In the genomic region with DNA sequence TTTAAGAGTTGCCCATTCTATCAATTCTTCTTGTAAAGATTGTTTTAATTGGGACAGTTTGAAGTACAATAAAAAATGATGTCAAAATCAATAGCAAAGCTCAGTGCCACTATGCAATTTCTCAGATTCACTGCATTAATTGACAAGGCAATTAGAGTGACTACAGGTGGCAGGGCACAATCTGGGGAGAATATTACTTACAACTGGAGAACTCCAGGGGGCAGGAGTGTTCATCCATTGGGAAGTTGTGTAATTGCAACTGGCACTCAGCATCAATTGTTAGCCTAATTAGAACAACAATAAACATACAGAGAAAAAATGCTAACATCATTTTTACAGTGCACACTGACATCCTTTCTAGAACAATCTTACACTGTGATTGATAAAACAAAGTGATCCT, we compare ENCODE assay signal across 20 mouse cellular contexts. TPM values are rescaled to one million over a fixed set of nuclear protein-coding genes. Genes with fewer than 3 reads are reported as not detected.
DNase-seq lines count a peak whose midpoint lies in the region; ATAC-seq and TF ChIP-seq lines count a peak whose summit lies in the region.
"Had no signal": no experiment of that assay in that cellular context is flagged by ENCODE, and none has a peak within 500 bp of the region (broad histone marks: within the 10 kb centered on the region; RNA-seq: fewer than 3 reads in every experiment).

No protein-coding gene starts in this region.

- TF ChIP-seq CTCF in left cerebral cortex, adult 2 months (IDR thresholded peaks at IDR 0.05): peak; percentile 31; the same call in 1 of the 2 replicates
- no peak for TF ChIP-seq CTCF in liver, postnatal 0 days (IDR thresholded peaks at IDR 0.05; ENCODE audit: low read depth)

- no peak overlapping the region for H3K27ac ChIP-seq in forebrain, embryonic 12.5 days
- no peak overlapping the region for H3K27ac ChIP-seq in forebrain, embryonic 16.5 days (ENCODE audit: low read length)
- no peak overlapping the region for H3K27ac ChIP-seq in left cerebral cortex, adult 2 months
- H3K27ac ChIP-seq in liver, postnatal 0 days (ENCODE audit: low read depth): no peak overlapping the region
- H3K27ac ChIP-seq: embryonic facial prominence, embryonic 15.5 days; limb, embryonic 15.5 days; midbrain, embryonic 12.5 days had no signal

- H3K4me2 ChIP-seq in forebrain, embryonic 12.5 days: no peak overlapping the region
- no peak overlapping the region for H3K4me2 ChIP-seq in forebrain, embryonic 16.5 days (ENCODE audit: low read length)
- H3K4me2 ChIP-seq in liver, postnatal 0 days (ENCODE audit: low read depth, low read length): no peak overlapping the region
- H3K4me2 ChIP-seq: embryonic facial prominence, embryonic 15.5 days; heart, embryonic 12.5 days; limb, embryonic 15.5 days; midbrain, embryonic 12.5 days had no signal

- intact Hi-C loops in left cerebral cortex, adult 2 months (cut with DNase I): loop anchor here (10.0 kb wide), 2 partner anchors 456 to 1184 kb away; no protein-coding TSS in a partner anchor

- no peak for DNase-seq in left cerebral cortex, adult 2 months (ENCODE audit: extremely low spot score in 1 of 2, low spot score in 2 of 2)
- no peak for DNase-seq in left cerebral cortex, adult 18-20 months (ENCODE audit: low spot score in 2 of 2)
- DNase-seq in WW6 (ENCODE audit: low read depth, low spot score): peak; percentile 4
- DNase-seq in retina, postnatal 1 day: peak; percentile 22
- DNase-seq in liver, postnatal 0 days: no peak
- DNase-seq: adrenal gland, postnatal 25 days; heart, postnatal 36 days; kidney, adult 2 months; kidney, postnatal 25 days; lung, adult 18-20 months; lung, postnatal 4 days; thymus, postnatal 36 days had no signal

- H3K4me1 ChIP-seq in forebrain, embryonic 12.5 days: no peaks in the 10 kb centered on the region
- no peaks in the 10 kb centered on the region for H3K4me1 ChIP-seq in forebrain, embryonic 16.5 days (replicated peaks; ENCODE audit: control insufficient read depth, insufficient read depth, low read length)
- no peaks in the 10 kb centered on the region for H3K4me1 ChIP-seq in liver, postnatal 0 days (ENCODE audit: insufficient read depth)
- H3K4me1 ChIP-seq: embryonic facial prominence, embryonic 15.5 days; heart, embryonic 12.5 days; limb, embryonic 15.5 days; midbrain, embryonic 12.5 days had no signal

- H3K36me3 ChIP-seq in forebrain, embryonic 12.5 days (replicated peaks): no peaks in the 10 kb centered on the region
- H3K36me3 ChIP-seq in forebrain, embryonic 16.5 days (ENCODE audit: control insufficient read depth, insufficient read depth): no peaks in the 10 kb centered on the region; the same call in 1 of the 2 replicates
- H3K36me3 ChIP-seq in liver, postnatal 0 days (replicated peaks; ENCODE audit: insufficient read depth, low read length): no peaks in the 10 kb centered on the region
- H3K36me3 ChIP-seq: embryonic facial prominence, embryonic 15.5 days; heart, embryonic 12.5 days; limb, embryonic 15.5 days; midbrain, embryonic 12.5 days had no signal

- TF ChIP-seq EP300 in liver, postnatal 0 days (IDR thresholded peaks at IDR 0.05; ENCODE audit: low read depth): no peak

- no peaks in the 10 kb centered on the region for H3K9me3 ChIP-seq in forebrain, embryonic 12.5 days
- H3K9me3 ChIP-seq in forebrain, embryonic 16.5 days (ENCODE audit: control insufficient read depth, low read length): no peaks in the 10 kb centered on the region
- H3K9me3 ChIP-seq in liver, postnatal 0 days (ENCODE audit: low read length): no peaks in the 10 kb centered on the region
- H3K9me3 ChIP-seq: embryonic facial prominence, embryonic 15.5 days; heart, embryonic 12.5 days; limb, embryonic 15.5 days; midbrain, embryonic 12.5 days had no signal

- H3K4me3 ChIP-seq in forebrain, embryonic 12.5 days (replicated peaks): no peak overlapping the region
- H3K4me3 ChIP-seq in forebrain, embryonic 16.5 days (replicated peaks; ENCODE audit: low read length): no peak overlapping the region
- H3K4me3 ChIP-seq in left cerebral cortex, adult 2 months: no peak overlapping the region
- H3K4me3 ChIP-seq in liver, postnatal 0 days (ENCODE audit: low read depth, low read length): no peak overlapping the region
- H3K4me3 ChIP-seq: embryonic facial prominence, embryonic 15.5 days; heart, embryonic 12.5 days; limb, embryonic 15.5 days; midbrain, embryonic 12.5 days had no signal

- no peaks in the 10 kb centered on the region for H3K27me3 ChIP-seq in forebrain, embryonic 12.5 days
- no peaks in the 10 kb centered on the region for H3K27me3 ChIP-seq in forebrain, embryonic 16.5 days (replicated peaks; ENCODE audit: control insufficient read depth, insufficient read depth, low read length)
- no peaks in the 10 kb centered on the region for H3K27me3 ChIP-seq in liver, postnatal 0 days (ENCODE audit: insufficient read depth, low read length)
- H3K27me3 ChIP-seq: embryonic facial prominence, embryonic 15.5 days; heart, embryonic 12.5 days; limb, embryonic 15.5 days; midbrain, embryonic 12.5 days had no signal

- no peak overlapping the region for H3K9ac ChIP-seq in forebrain, embryonic 12.5 days
- no peak overlapping the region for H3K9ac ChIP-seq in forebrain, embryonic 16.5 days (replicated peaks; ENCODE audit: low read depth, low read length)
- H3K9ac ChIP-seq in liver, postnatal 0 days (replicated peaks): no peak overlapping the region
- H3K9ac ChIP-seq: embryonic facial prominence, embryonic 15.5 days; heart, embryonic 12.5 days; limb, embryonic 15.5 days; midbrain, embryonic 12.5 days had no signal

- ATAC-seq in forebrain, embryonic 12.5 days (ENCODE audit: low FRiP score): 0 out of 2 replicates have a peak, but pooled peaks have one; percentile 51
- ATAC-seq in forebrain, embryonic 16.5 days: no peak
- ATAC-seq in liver, postnatal 0 days: no peak
- ATAC-seq: hindbrain, embryonic 16.5 days had no signal

RNA-seq across cellular contexts. Expression of a gene that starts 32.1 kb away (rescaled TPM):
- polyA plus RNA-seq in forebrain, embryonic 12.5 days (2016; fragmentation: Nextera tagmentation; extraction: Ambion mirVana): 24.5 and 28.7 TPM in 2 replicates
- 87.9 and 93.7 TPM in 2 replicates for polyA plus RNA-seq in forebrain, embryonic 16.5 days (2015; fragmentation: Nextera tagmentation; extraction: Ambion mirVana)
- total RNA-seq in left cerebral cortex, adult 2 months (2021): 100 to 1,000 TPM; 190 to 205 TPM
- 100 to 1,000 TPM; 184 to 209 TPM for total RNA-seq in left cerebral cortex, adult 18-20 months (2021)
- polyA plus RNA-seq in liver, postnatal 0 days (2015; fragmentation: Nextera tagmentation; extraction: Ambion mirVana): not detected in 2 replicates
- total RNA-seq: heart, postnatal 36 days had no signal
- polyA plus RNA-seq: heart, embryonic 12.5 days; testis, adult 2 months had no signal

Comparison
In these comparisons a context has a peak if more than half of its experiments do, and no peak if none do; other contexts are left out.
1. DNase-seq: peak in WW6 (single experiment) and retina, postnatal 1 day (single experiment); none in left cerebral cortex, adult 2 months (0 of 2), left cerebral cortex, adult 18-20 months (0 of 2) and liver, postnatal 0 days (single experiment).
2. RNA of a gene that starts 32.1 kb away (polyA plus RNA-seq): 87.9 to 93.7 TPM in forebrain, embryonic 16.5 days and 24.5 to 28.7 TPM in forebrain, embryonic 12.5 days; not detected in liver, postnatal 0 days; every median in the first group is over 10 times any median in the second.